Mouse (Mus musculus): ENCODE data around the gene Camta1.

DNA sequence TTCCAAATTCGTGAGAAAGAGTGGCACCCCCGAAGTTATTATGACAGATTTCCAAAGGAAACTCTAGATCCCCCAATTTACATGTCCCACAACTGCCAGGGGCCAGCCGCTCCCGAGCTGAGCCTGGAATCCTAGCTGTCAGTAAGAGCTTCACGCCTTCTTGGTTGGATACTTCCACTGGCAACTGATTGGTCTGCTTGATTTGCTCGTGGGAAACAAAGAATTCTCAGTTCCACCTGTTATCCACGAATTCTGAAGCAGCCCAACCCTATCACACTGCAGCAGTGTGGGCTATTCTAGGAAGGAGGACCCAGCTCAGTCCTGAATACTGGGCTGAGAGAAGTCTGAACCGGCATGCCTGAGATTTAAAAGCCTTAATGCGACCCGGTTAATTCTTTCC, 755.2 kb downstream of the Camta1 start:
- TF ChIP-seq EP300 (IDR thresholded peaks at IDR 0.05; ENCODE audit: low read depth) (no peak), CTCF (IDR thresholded peaks at IDR 0.05; ENCODE audit: low read depth) (no peak)
